Mouse (Mus musculus): ENCODE results near the gene Ogdhl. TPM values are rescaled to one million over a fixed set of nuclear protein-coding genes. Genes with fewer than 3 reads are reported as not detected.

Ogdhl gene
- polyA plus RNA-seq, 1 experiment from 2014 or later: 31.3 TPM

Other genes starting within 250 kb of the Ogdhl start
- 18.6 and 19.9 TPM in 2 replicates for gene Oxnad1, start 236.6 kb upstream of the Ogdhl start, polyA plus RNA-seq (2015; fragmentation: Nextera tagmentation; extraction: Ambion mirVana)
- 74.7 and 77.2 TPM in 2 replicates for gene Dph3, start 236.3 kb upstream of the Ogdhl start, polyA plus RNA-seq (2015; fragmentation: Nextera tagmentation; extraction: Ambion mirVana)
- gene Msmb, start 180.0 kb upstream of the Ogdhl start, polyA plus RNA-seq (2015; fragmentation: Nextera tagmentation; extraction: Ambion mirVana): not detected in 2 replicates
- 107 and 110 TPM in 2 replicates for gene Ncoa4, start 162.2 kb upstream of the Ogdhl start, polyA plus RNA-seq (2015; fragmentation: Nextera tagmentation; extraction: Ambion mirVana)
- gene Timm23, start 120.1 kb upstream of the Ogdhl start, polyA plus RNA-seq (2015; fragmentation: Nextera tagmentation; extraction: Ambion mirVana): 205 and 214 TPM in 2 replicates
- 31.1 and 34.5 TPM in 2 replicates for gene Parg, start 120.1 kb upstream of the Ogdhl start, polyA plus RNA-seq (2015; fragmentation: Nextera tagmentation; extraction: Ambion mirVana)
- 0.42 and 0.51 TPM in 2 replicates for gene 1700024G13Rik, start 66.4 kb downstream of the Ogdhl start, polyA plus RNA-seq (2015; fragmentation: Nextera tagmentation; extraction: Ambion mirVana)
- 2.7 and 3.6 TPM in 2 replicates for gene Slc18a3, start 142.8 kb downstream of the Ogdhl start, polyA plus RNA-seq (2015; fragmentation: Nextera tagmentation; extraction: Ambion mirVana)
- gene Chat, start 144.0 kb downstream of the Ogdhl start, polyA plus RNA-seq (2015; fragmentation: Nextera tagmentation; extraction: Ambion mirVana): 0.75 and 0.90 TPM in 2 replicates
- gene Ercc6, start 191.5 kb downstream of the Ogdhl start, polyA plus RNA-seq (2015; fragmentation: Nextera tagmentation; extraction: Ambion mirVana): 26.6 and 30.3 TPM in 2 replicates

All from midbrain, embryonic 16.5 days (tissue).